Mouse (Mus musculus) limb, embryonic 15.5 days (tissue): Measurements from ENCODE around the gene Tpx2. TPM values are rescaled to one million over a fixed set of nuclear protein-coding genes. Genes with fewer than 3 reads are reported as not detected.

Experiments used
- ATAC-seq: fragments of 200-750 bp; cut with Nextera tagmentation; 2 replicates; pipeline ENCODE4 v1.8.0; 2017; ENCODE audit warnings: low read depth, moderate TSS enrichment; ENCODE audit not compliant: insufficient number of reproducible peaks, low FRiP score, low TSS enrichment
- H3K27ac ChIP-seq: fragments of 300-500 bp; sonication (generic); 2 replicates; pipeline ENCODE4 v1.5.1; 2015; ENCODE audit warnings: moderate library complexity, mild to moderate bottlenecking, inconsistent platforms
- H3K27me3 ChIP-seq: fragments of 300-500 bp; sonication (generic); 2 replicates; pipeline ENCODE4 v1.6.1; 2015; ENCODE audit warnings: inconsistent platforms
- H3K36me3 ChIP-seq: fragments of 300-500 bp; sonication (generic); 2 replicates; pipeline ENCODE4 v1.6.1; 2015; ENCODE audit warnings: inconsistent platforms
- H3K4me1 ChIP-seq: fragments of 300-500 bp; sonication (generic); 2 replicates; pipeline ENCODE4 v1.6.1; 2015; ENCODE audit warnings: inconsistent platforms
- H3K4me2 ChIP-seq: fragments of 300-500 bp; sonication (generic); 2 replicates; pipeline ENCODE4 v1.6.1; 2015; ENCODE audit warnings: mild to moderate bottlenecking, inconsistent platforms
- H3K4me3 ChIP-seq: fragments of 300-500 bp; sonication (generic); 2 replicates; pipeline ENCODE4 v1.5.1; 2015; ENCODE audit warnings: mild to moderate bottlenecking, inconsistent platforms
- H3K9ac ChIP-seq: fragments of 300-500 bp; sonication (generic); 2 replicates; pipeline ENCODE4 v1.6.1; 2015; ENCODE audit warnings: inconsistent platforms
- H3K9me3 ChIP-seq: fragments of 300-500 bp; sonication (generic); 2 replicates; pipeline ENCODE4 v1.6.1; 2016; ENCODE audit warnings: inconsistent platforms
- WGBS: fragments of 180-500 bp; shearing (Covaris S2); methylation state at CpG from one replicate; pipeline ENCODE4 v1.1.7; 2015; 5-methylcytosine and 5-hydroxymethylcytosine counted together
- microRNA-seq: library from miRNA; unstranded; fragments of <30 nt; microRNA quantifications from one replicate; pipeline ENCODE4, GENCODE M21; 2016
- polyA plus RNA-seq: library from polyadenylated mRNA; unstranded; fragments of >200 nt; fragmentation: Nextera tagmentation; extraction: Ambion mirVana; gene quantifications from 2 replicates; pipeline ENCODE4 v1.2.1, GENCODE M21; 2015

Gene Tpx2
- polyA plus RNA-seq, 1 experiment from 2014 or later = 69.1 TPM

DNA sequence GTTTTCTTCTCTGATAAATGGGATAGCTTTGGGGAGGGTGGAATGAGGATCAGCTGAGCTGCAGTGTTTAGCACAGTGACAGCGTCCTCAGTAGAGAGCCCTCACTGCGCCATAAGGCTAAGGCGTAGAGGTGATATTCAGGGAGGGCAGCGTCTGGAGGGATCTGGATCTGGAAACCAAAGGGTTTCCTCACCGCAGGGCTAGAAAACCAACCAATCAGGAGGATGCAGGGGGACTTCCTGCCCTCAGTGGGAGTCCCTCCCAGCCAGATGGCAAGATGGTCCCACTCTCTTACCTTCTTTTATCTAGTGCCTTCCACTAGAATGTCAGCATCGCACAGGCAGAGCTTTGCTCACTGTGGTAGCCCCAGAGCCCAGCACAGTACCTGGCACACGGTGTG, 94.0 kb downstream of the Tpx2 start:
- H3K27me3 ChIP-seq = peaks cover 62% of the 10 kb centered on the region
- ATAC-seq = no peak
- H3K4me3 ChIP-seq = no peak overlapping the region
- H3K27ac ChIP-seq = no peak overlapping the region
- H3K9ac ChIP-seq = no peak overlapping the region
- no peaks in the 10 kb centered on the region for H3K36me3 ChIP-seq
- 18% methylated on average over 7 of the region's 7 CpGs for WGBS
- peaks cover 14% of the 10 kb centered on the region for H3K4me1 ChIP-seq
- no peak overlapping the region for H3K4me2 ChIP-seq
- H3K9me3 ChIP-seq = no peaks in the 10 kb centered on the region

GRCm38 (mm10) chr2:152942898-152943515, 95.2 kb downstream of the Tpx2 start:
- no peaks in the 10 kb centered on the region for H3K36me3 ChIP-seq
- H3K4me1 ChIP-seq = peaks cover 14% of the 10 kb centered on the region
- ATAC-seq = no peak
- under 1% methylated on average over 64 of the region's 65 CpGs for WGBS
- no peak overlapping the region for H3K27ac ChIP-seq
- H3K9me3 ChIP-seq = no peaks in the 10 kb centered on the region
- H3K4me3 ChIP-seq = peak overlapping the region; percentile 42
- peak overlapping the region; percentile 89 for H3K4me2 ChIP-seq
- peaks cover 62% of the 10 kb centered on the region for H3K27me3 ChIP-seq
- H3K9ac ChIP-seq = no peak overlapping the region

DNA sequence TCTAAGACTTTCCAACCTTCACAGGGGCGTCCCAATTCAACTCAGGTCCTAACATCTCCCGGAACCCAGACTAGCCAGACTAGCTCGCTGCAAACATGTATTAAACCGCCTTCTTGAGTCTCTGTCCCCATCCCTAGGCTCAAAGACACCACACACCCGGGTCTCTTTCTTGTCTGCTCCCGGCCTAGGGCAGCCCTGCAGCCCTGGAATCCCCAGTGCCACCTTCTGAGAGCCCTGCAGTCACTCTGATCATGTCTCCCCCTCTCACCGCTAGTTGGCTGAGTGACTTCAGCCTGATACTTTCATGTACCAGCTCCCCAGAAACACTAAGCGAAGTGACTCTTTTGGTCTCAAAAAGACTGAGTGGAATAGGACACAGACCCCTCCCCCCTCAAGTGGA, 95.8 kb downstream of the Tpx2 start:
- Histone ChIP-seq H3K36me3 (no peaks in the 10 kb centered on the region), H3K9ac (no peak overlapping the region), H3K9me3 (no peaks in the 10 kb centered on the region), H3K4me3 (peak overlapping the region; percentile 42), H3K27me3 (peaks cover 66% of the 10 kb centered on the region), H3K4me1 (peaks cover 14% of the 10 kb centered on the region), H3K4me2 (peak overlapping the region; percentile 89), H3K27ac (no peak overlapping the region)
- 7% methylated on average over 8 of the region's 8 CpGs for WGBS
- ATAC-seq = no peak

GRCm38 (mm10) chr2:152944013-152944412, 96.2 kb downstream of the Tpx2 start:
- peaks cover 70% of the 10 kb centered on the region for H3K27me3 ChIP-seq
- no peak for ATAC-seq
- no peak overlapping the region for H3K4me3 ChIP-seq
- no peak overlapping the region for H3K9ac ChIP-seq
- H3K4me1 ChIP-seq = peaks cover 14% of the 10 kb centered on the region
- H3K36me3 ChIP-seq = no peaks in the 10 kb centered on the region
- no peak overlapping the region for H3K27ac ChIP-seq
- no peak overlapping the region for H3K4me2 ChIP-seq
- H3K9me3 ChIP-seq = no peaks in the 10 kb centered on the region
- 59% methylated on average over 9 of the region's 9 CpGs for WGBS

Small RNAs within 50 kb of the gene (microRNA-seq; reads per million reads assigned to microRNA genes)
- gene Mir5622 = 1.8 reads per million

Other genes with a start within 250 kb of the Tpx2 start
- not detected in 2 replicates for gene Defb45, start 248.6 kb upstream of the Tpx2 start, polyA plus RNA-seq
- gene Defb36, start 243.6 kb upstream of the Tpx2 start, polyA plus RNA-seq = not detected in 2 replicates
- gene Defb25, start 224.9 kb upstream of the Tpx2 start, polyA plus RNA-seq = 0.92 and 1.1 TPM in 2 replicates
- 5.2 and 7.4 TPM in 2 replicates for gene Rem1, start 221.0 kb upstream of the Tpx2 start, polyA plus RNA-seq
- gene H13, start 178.5 kb upstream of the Tpx2 start, polyA plus RNA-seq = 143 and 150 TPM in 2 replicates
- 22.0 and 24.2 TPM in 2 replicates for gene Mcts2, start 160.9 kb upstream of the Tpx2 start, polyA plus RNA-seq
- gene Id1, start 111.7 kb upstream of the Tpx2 start, polyA plus RNA-seq = 167 and 168 TPM in 2 replicates
- 33.9 and 36.2 TPM in 2 replicates for gene Cox4i2, start 93.8 kb upstream of the Tpx2 start, polyA plus RNA-seq
- 96.2 and 96.7 TPM in 2 replicates for gene Bcl2l1, start 16.2 kb upstream of the Tpx2 start, polyA plus RNA-seq
- 0.90 and 4.2 TPM in 2 replicates for gene Mylk2, start 63.4 kb downstream of the Tpx2 start, polyA plus RNA-seq
- gene Foxs1, start 85.2 kb downstream of the Tpx2 start, polyA plus RNA-seq = 3.5 and 5.9 TPM in 2 replicates
- 0.36 and 0.38 TPM in 2 replicates for gene Dusp15, start 103.7 kb downstream of the Tpx2 start, polyA plus RNA-seq
- gene Ttll9, start 114.5 kb downstream of the Tpx2 start, polyA plus RNA-seq = 0.15 and 0.52 TPM in 2 replicates
- 144 and 152 TPM in 2 replicates for gene Pdrg1, start 167.5 kb downstream of the Tpx2 start, polyA plus RNA-seq
- not detected in 2 replicates for gene Xkr7, start 183.9 kb downstream of the Tpx2 start, polyA plus RNA-seq
- 1.8 and 2.3 TPM in 2 replicates for gene Ccm2l, start 218.0 kb downstream of the Tpx2 start, polyA plus RNA-seq